Mouse (Mus musculus): ENCODE data around the gene Astn1.

DNA sequence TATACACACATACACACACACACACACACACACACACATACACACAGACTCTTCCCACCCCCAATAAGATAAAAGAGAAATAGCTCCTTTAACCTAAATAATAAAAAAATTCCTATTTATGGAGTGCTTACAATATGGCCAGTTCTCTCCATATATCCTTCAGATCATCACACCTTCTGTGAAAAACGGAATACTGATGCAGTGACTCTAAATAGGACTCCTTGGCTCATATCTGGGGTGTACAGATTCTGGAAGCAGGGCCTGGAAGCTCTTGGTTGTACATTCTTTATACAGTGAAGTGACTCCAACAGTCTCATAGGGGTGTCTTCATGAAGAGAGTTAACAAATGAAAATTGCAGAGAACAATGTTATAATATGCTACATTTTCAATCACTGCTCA lies 60.7 kb downstream of the Astn1 start:
- TF ChIP-seq POLR2A (IDR thresholded peaks at IDR 0.05; ENCODE audit: low read depth, low read length) (no peak), CTCF (IDR thresholded peaks at IDR 0.05; ENCODE audit: extremely low read depth, insufficient read depth, insufficient read length, insufficient replicate concordance) (no peak)

All from spleen, adult 2 months (tissue).